Mouse (Mus musculus): Measurements from ENCODE around the gene Dnah17.

GRCm38 (mm10) chr11:118168714-118169113, 38.3 kb upstream of the Dnah17 start:
- TF ChIP-seq CTCF (IDR thresholded peaks at IDR 0.05; ENCODE audit: low read depth) (no peak), EP300 (optimal IDR thresholded peaks at IDR 0.05) (no peak)

Measured in stomach, postnatal 0 days (tissue).